Mouse (Mus musculus) ES-E14 (cell line): ENCODE measurements at regions not wholly inside any gene's neighbourhood (a gene's known extent, or its start where the extent isn't known, plus 50 kb on each side); places are given as distances from the start of the nearest gene placed in this dataset.

Experiments used
- DNase-seq: peaks from one replicate; pipeline ENCODE4 v3.0.0-alpha.2; 2013; ENCODE audit warnings: low read depth, low spot score
- H3K27ac ChIP-seq: 2 replicates; pipeline ENCODE4 v1.5.1; 2012; ENCODE audit warnings: low read depth, mild to moderate bottlenecking, low read length, moderate library complexity, mixed read lengths; ENCODE audit not compliant: poor library complexity, insufficient read depth, severe bottlenecking
- H3K36me3 ChIP-seq: 2 replicates; pipeline ENCODE4 v1.6.1; 2012; ENCODE audit warnings: mild to moderate bottlenecking, low read length, moderate library complexity, mixed read lengths; ENCODE audit not compliant: control insufficient read depth, poor library complexity, insufficient read depth, severe bottlenecking
- H3K4me1 ChIP-seq, 2 experiments: fragments of 150-350 bp in 1 of 2; sonication (generic) in 1 of 2; 2 replicates each; pipeline ENCODE4 v1.6.1; 2012; ENCODE audit warnings: low read length in 2 of 2, mild to moderate bottlenecking in 1 of 2, mixed read lengths in 1 of 2; ENCODE audit not compliant: control insufficient read depth in 2 of 2, insufficient read depth in 2 of 2, poor library complexity in 1 of 2
- H3K4me3 ChIP-seq, 2 experiments: fragments of 150-350 bp in 1 of 2; sonication (generic) in 1 of 2; 2 replicates each; pipeline ENCODE4 v1.5.1; 2012; ENCODE audit warnings: low read length in 2 of 2, low read depth in 1 of 2, mild to moderate bottlenecking in 1 of 2, mixed read lengths in 1 of 2; ENCODE audit not compliant: insufficient read depth in 1 of 2, poor library complexity in 1 of 2, severe bottlenecking in 1 of 2
- H3K9ac ChIP-seq: 2 replicates; pipeline ENCODE4 v1.6.1; 2012; ENCODE audit warnings: low read depth, mild to moderate bottlenecking, low read length, mixed read lengths; ENCODE audit not compliant: poor library complexity, insufficient read depth, severe bottlenecking
- H3K9me3 ChIP-seq: fragments of 150-350 bp; sonication (generic); 2 replicates; pipeline ENCODE4 v1.6.1; 2012; ENCODE audit warnings: low read depth, mild to moderate bottlenecking, low read length; ENCODE audit not compliant: control insufficient read depth, insufficient read depth
- CHD2 ChIP-seq: IDR thresholded peaks from 2 replicates; pipeline ENCODE4 v1.6.1; 2014; ENCODE audit warnings: mild to moderate bottlenecking, low read depth, low read length, inconsistent platforms
- HCFC1 ChIP-seq: IDR thresholded peaks from 2 replicates; pipeline ENCODE4 v1.6.1; 2012; ENCODE audit warnings: low read length, inconsistent platforms, borderline replicate concordance; ENCODE audit not compliant: insufficient read depth
- MAFK ChIP-seq: IDR thresholded peaks from 2 replicates; pipeline ENCODE4 v1.6.1; 2014; ENCODE audit warnings: mild to moderate bottlenecking, low read depth, low read length, inconsistent platforms; ENCODE audit not compliant: insufficient read depth
- ZC3H11A ChIP-seq: IDR thresholded peaks from 2 replicates; pipeline ENCODE4 v1.6.1; 2012; ENCODE audit warnings: low read depth, mild to moderate bottlenecking, inconsistent platforms, low read length, borderline replicate concordance
- ZNF384 ChIP-seq: IDR thresholded peaks from 2 replicates; pipeline ENCODE4 v1.6.1; 2012; ENCODE audit warnings: low read depth, low read length, inconsistent platforms
- in situ Hi-C, 2 experiments: fragments of 600-800 bp; cut with MboI; formaldehyde crosslinking; loops; one replicate each; pipeline ENCODE4 v1.15.1; 2025; ENCODE audit warnings: low sequenced_read_pairs in 2 of 2, inconsistent platforms in 1 of 2; ENCODE audit not compliant: unreplicated experiment in 2 of 2

GRCm38 (mm10) chr6:147686927-147687326 lies 211.3 kb downstream of the Ccdc91 start:
- Histone ChIP-seq H3K36me3 (no peaks in the 10 kb centered on the region), H3K9me3 (no peaks in the 10 kb centered on the region), H3K9ac (no peak overlapping the region), H3K4me1 (no peaks in the 10 kb centered on the region), H3K4me3 (no peak overlapping the region), H3K27ac (no peak overlapping the region)
- TF ChIP-seq HCFC1 (no peak), CHD2 (no peak), ZNF384 (no peak), MAFK (no peak), ZC3H11A (no peak)
- in situ Hi-C loops: no loop called here
- no peak for DNase-seq

DNA sequence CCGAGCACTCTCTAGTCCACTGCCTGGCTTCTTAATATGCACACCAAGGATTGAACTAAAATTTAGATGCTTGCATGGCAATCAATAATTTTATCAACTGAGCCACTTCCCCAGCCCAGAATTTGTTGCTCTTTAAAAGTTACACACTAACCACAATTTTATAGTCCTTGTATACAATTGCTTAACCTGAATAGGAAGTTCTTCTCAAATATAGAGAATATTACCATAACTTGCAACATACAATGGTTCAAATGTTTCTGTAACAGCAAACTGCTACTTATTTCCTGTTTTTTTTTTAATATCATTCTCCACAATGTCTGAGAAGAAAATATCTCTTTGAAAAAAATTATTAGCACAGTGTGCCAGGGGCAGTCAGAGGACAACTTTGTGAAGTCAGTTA lies 222.6 kb downstream of the Ccdc91 start:
- no peak for DNase-seq
- H3K27ac ChIP-seq: no peak overlapping the region
- in situ Hi-C loops: no loop called here
- no peaks in the 10 kb centered on the region for H3K36me3 ChIP-seq
- no peak overlapping the region for H3K4me3 ChIP-seq
- no peaks in the 10 kb centered on the region for H3K9me3 ChIP-seq
- no peak overlapping the region for H3K9ac ChIP-seq
- no peaks in the 10 kb centered on the region for H3K4me1 ChIP-seq
- TF ChIP-seq ZC3H11A: no peak
- no peak for TF ChIP-seq MAFK
- no peak for TF ChIP-seq CHD2
- no peak for TF ChIP-seq ZNF384
- TF ChIP-seq HCFC1: no peak

- Histone ChIP-seq H3K27ac (no peak overlapping the region), H3K36me3 (no peaks in the 10 kb centered on the region), H3K9me3 (no peaks in the 10 kb centered on the region), H3K9ac (no peak overlapping the region), H3K4me3 (no peak overlapping the region), H3K4me1 (no peaks in the 10 kb centered on the region)
- no peak for TF ChIP-seq HCFC1
- no peak for TF ChIP-seq CHD2
- no peak for TF ChIP-seq ZC3H11A
- no peak for TF ChIP-seq MAFK
- TF ChIP-seq ZNF384: no peak
- in situ Hi-C loops: no loop called here
- no peak for DNase-seq
These were observed 223.8 kb downstream of the Ccdc91 start for GRCm38 (mm10) chr6:147699449-147699848.

- Histone ChIP-seq H3K4me3 (no peak overlapping the region), H3K27ac (no peak overlapping the region), H3K9me3 (no peaks in the 10 kb centered on the region), H3K36me3 (no peaks in the 10 kb centered on the region), H3K4me1 (no peaks in the 10 kb centered on the region), H3K9ac (no peak overlapping the region)
- DNase-seq: no peak
- TF ChIP-seq ZNF384 (no peak), MAFK (no peak), ZC3H11A (no peak), HCFC1 (no peak), CHD2 (no peak)
- in situ Hi-C loops: no loop called here
These were observed 225.0 kb downstream of the Ccdc91 start for GRCm38 (mm10) chr6:147700629-147701028.

GRCm38 (mm10) chr6:147701956-147702355 lies 226.3 kb downstream of the Ccdc91 start:
- Histone ChIP-seq H3K27ac (no peak overlapping the region), H3K4me3 (no peak overlapping the region), H3K36me3 (no peaks in the 10 kb centered on the region), H3K9me3 (no peaks in the 10 kb centered on the region), H3K9ac (no peak overlapping the region), H3K4me1 (no peaks in the 10 kb centered on the region)
- in situ Hi-C loops: no loop called here
- DNase-seq: no peak
- TF ChIP-seq CHD2 (no peak), ZC3H11A (no peak)
